In the genomic region with DNA sequence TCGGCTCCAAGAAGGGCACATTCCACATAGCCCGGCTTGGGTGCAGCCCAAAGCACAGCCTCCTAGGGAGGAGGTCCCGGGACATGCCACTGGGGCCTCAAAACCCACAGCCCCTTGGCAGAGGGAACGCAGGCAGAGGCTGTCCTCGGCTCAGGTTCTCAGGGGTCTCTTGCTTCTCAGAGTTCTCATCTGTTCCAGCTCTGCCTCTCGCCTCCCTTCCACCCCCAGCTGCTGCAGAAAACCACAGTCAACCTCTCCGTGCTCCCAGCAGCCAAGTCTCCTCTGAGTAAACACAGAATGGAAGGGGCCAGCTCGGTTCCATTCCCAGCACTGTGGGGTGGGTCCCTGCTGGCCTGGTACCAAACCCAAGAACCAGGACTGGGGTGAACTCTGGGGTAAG, we compare ENCODE assay signal across 10 mouse cellular contexts. TPM values are rescaled to one million over a fixed set of nuclear protein-coding genes. Genes with fewer than 3 reads are reported as not detected.
A peak's percentile ranks its signal among the peaks of the same experiment; 100 is the strongest.
DNase-seq lines count a peak whose midpoint lies in the region; ATAC-seq and TF ChIP-seq lines count a peak whose summit lies in the region.
"Had no signal": no experiment of that assay in that cellular context is flagged by ENCODE, and none has a peak within 500 bp of the region (broad histone marks: within the 10 kb centered on the region; RNA-seq: fewer than 3 reads in every experiment).

No protein-coding gene starts in this region.

- no peak for DNase-seq in heart, postnatal 0 days (ENCODE audit: low spot score)
- no peak for DNase-seq in heart, adult 9 months (ENCODE audit: low spot score in 2 of 2)
- DNase-seq in 3134 (ENCODE audit: extremely low read depth, insufficient read length, low spot score) = peak; percentile 73
- DNase-seq in NIH3T3 (ENCODE audit: low read depth) = peak; percentile 84
- DNase-seq: cerebellum, postnatal 10 days; thymus, adult 18-20 months had no signal

- WGBS in heart, postnatal 0 days = 42% methylated on average over 8 of the region's 8 CpGs
- WGBS in limb, embryonic 13.5 days = 28% methylated on average over 8 of the region's 8 CpGs
- 49% methylated on average over 8 of the region's 8 CpGs for WGBS in hindbrain, embryonic 16.5 days

- no peaks in the 10 kb centered on the region for H3K9me3 ChIP-seq in heart, postnatal 0 days (replicated peaks; ENCODE audit: control insufficient read depth, low read length)
- H3K9me3 ChIP-seq in limb, embryonic 13.5 days = no peaks in the 10 kb centered on the region
- no peaks in the 10 kb centered on the region for H3K9me3 ChIP-seq in hindbrain, embryonic 16.5 days (ENCODE audit: control insufficient read depth, low read length)

- H3K27ac ChIP-seq in heart, postnatal 0 days (ENCODE audit: low read depth) = peak overlapping the region; percentile 34; the same call in 1 of the 2 replicates
- H3K27ac ChIP-seq in limb, embryonic 13.5 days = peak overlapping the region; percentile 71; the same call in 1 of the 2 replicates
- no peak overlapping the region for H3K27ac ChIP-seq in hindbrain, embryonic 16.5 days (ENCODE audit: low read depth, low read length)
- H3K27ac ChIP-seq: hindbrain, embryonic 14.5 days had no signal

- no peak for TF ChIP-seq CTCF in heart, postnatal 0 days (IDR thresholded peaks at IDR 0.05; ENCODE audit: low read depth)

- H3K4me2 ChIP-seq in heart, postnatal 0 days (ENCODE audit: low read depth, low read length) = no peak overlapping the region
- peak overlapping the region; percentile 22 for H3K4me2 ChIP-seq in limb, embryonic 13.5 days (replicated peaks)
- H3K4me2 ChIP-seq in hindbrain, embryonic 16.5 days (ENCODE audit: low read length) = no peak overlapping the region
- H3K4me2 ChIP-seq: hindbrain, embryonic 14.5 days had no signal

- H3K27me3 ChIP-seq in heart, postnatal 0 days (ENCODE audit: control insufficient read depth, insufficient read depth, low read length) = peaks cover 5% of the 10 kb centered on the region; the same call in 1 of the 2 replicates
- no peaks in the 10 kb centered on the region for H3K27me3 ChIP-seq in limb, embryonic 13.5 days
- H3K27me3 ChIP-seq in hindbrain, embryonic 16.5 days (replicated peaks; ENCODE audit: control insufficient read depth, insufficient read depth, low read length) = no peaks in the 10 kb centered on the region

- H3K36me3 ChIP-seq in heart, postnatal 0 days (replicated peaks; ENCODE audit: control insufficient read depth, insufficient read depth, low read length) = no peaks in the 10 kb centered on the region
- H3K36me3 ChIP-seq in limb, embryonic 13.5 days = no peaks in the 10 kb centered on the region
- H3K36me3 ChIP-seq in hindbrain, embryonic 16.5 days (ENCODE audit: control insufficient read depth, insufficient read depth, low read length) = no peaks in the 10 kb centered on the region

- no peak overlapping the region for H3K4me3 ChIP-seq in heart, postnatal 0 days (ENCODE audit: low read depth, low read length)
- no peak overlapping the region for H3K4me3 ChIP-seq in limb, embryonic 13.5 days
- no peak overlapping the region for H3K4me3 ChIP-seq in hindbrain, embryonic 16.5 days (ENCODE audit: low read length)

- H3K4me1 ChIP-seq in heart, postnatal 0 days (ENCODE audit: control insufficient read depth, insufficient read depth) = no peaks in the 10 kb centered on the region
- H3K4me1 ChIP-seq in limb, embryonic 13.5 days = peaks cover 69% of the 10 kb centered on the region
- no peaks in the 10 kb centered on the region for H3K4me1 ChIP-seq in hindbrain, embryonic 16.5 days (ENCODE audit: control insufficient read depth, insufficient read depth, low read depth, low read length)

- no peak for TF ChIP-seq EP300 in heart, postnatal 0 days (IDR thresholded peaks at IDR 0.05; ENCODE audit: low read depth)

- H3K9ac ChIP-seq in heart, postnatal 0 days (replicated peaks; ENCODE audit: low read depth, low read length) = no peak overlapping the region
- no peak overlapping the region for H3K9ac ChIP-seq in limb, embryonic 13.5 days
- H3K9ac ChIP-seq in hindbrain, embryonic 16.5 days (ENCODE audit: low read depth, low read length) = no peak overlapping the region
- H3K9ac ChIP-seq: hindbrain, embryonic 14.5 days had no signal

- ATAC-seq in heart, postnatal 0 days (ENCODE audit: insufficient read depth, low read depth) = no peak
- peak; percentile 52 for ATAC-seq in limb, embryonic 13.5 days (ENCODE audit: low FRiP score, low read depth)
- ATAC-seq in erythroblast, adult 5-6 weeks (replicated peaks; ENCODE audit: low FRiP score, poor library complexity, severe bottlenecking) = no peak
- no peak for ATAC-seq in hindbrain, embryonic 16.5 days

RNA-seq across cellular contexts. Expression of gene Med13l, which starts 25.3 kb away (rescaled TPM):
- total RNA-seq in heart, postnatal 0 days (2014; rRNA removed; ENCODE audit: low replicate concordance) = 11.4 and 17.4 TPM in 2 replicates
- 4.8 and 5.2 TPM in 2 replicates for polyA plus RNA-seq in heart, postnatal 0 days (2015; fragmentation: Nextera tagmentation; extraction: Ambion mirVana)
- 18.6 and 19.1 TPM in 2 replicates for polyA plus RNA-seq in limb, embryonic 13.5 days (2015; fragmentation: Nextera tagmentation; extraction: Ambion mirVana)
- total RNA-seq in erythroblast, adult 5-6 weeks (2015; ENCODE audit: low replicate concordance) = 49.2 and 56.6 TPM in 2 replicates
- total RNA-seq in erythroblast, adult 5-6 weeks (2017; ENCODE audit: low replicate concordance) = 82.2 and 99.3 TPM in 2 replicates
- polyA plus RNA-seq in hindbrain, embryonic 16.5 days (2015; fragmentation: Nextera tagmentation; extraction: Ambion mirVana) = 11.5 and 12.4 TPM in 2 replicates

Comparison
In these comparisons a context has a peak if more than half of its experiments do, and no peak if none do; other contexts are left out.
1. DNase-seq: peak in 3134 (single experiment) and NIH3T3 (single experiment); none in heart, postnatal 0 days (single experiment) and heart, adult 9 months (0 of 2).